Mouse (Mus musculus) forebrain, embryonic 13.5 days (tissue): ENCODE measurements at regions not wholly inside any gene's neighbourhood (a gene's known extent, or its start where the extent isn't known, plus 50 kb on each side); places are given as distances from the start of the nearest gene placed in this dataset.

ENCODE experiments used
- ATAC-seq: fragments of 200-750 bp; cut with Nextera tagmentation; 2 replicates; pipeline ENCODE4 v1.8.0; 2017
- H3K27ac ChIP-seq: fragments of 300-500 bp; sonication (generic); 2 replicates; pipeline ENCODE4 v1.5.1; 2015; ENCODE audit warnings: inconsistent platforms, mild to moderate bottlenecking, moderate library complexity
- H3K27me3 ChIP-seq: fragments of 300-500 bp; sonication (generic); 2 replicates; pipeline ENCODE4 v1.6.1; 2015; ENCODE audit warnings: mild to moderate bottlenecking, inconsistent platforms
- H3K36me3 ChIP-seq: fragments of 300-500 bp; sonication (generic); 2 replicates; pipeline ENCODE4 v1.6.1; 2015; ENCODE audit warnings: mild to moderate bottlenecking, inconsistent platforms; ENCODE audit not compliant: poor library complexity, severe bottlenecking
- H3K4me1 ChIP-seq: fragments of 300-500 bp; sonication (generic); 2 replicates; pipeline ENCODE4 v1.6.1; 2015; ENCODE audit warnings: inconsistent platforms
- H3K4me2 ChIP-seq: fragments of 300-500 bp; sonication (generic); 2 replicates; pipeline ENCODE4 v1.6.1; 2015; ENCODE audit warnings: inconsistent platforms, mild to moderate bottlenecking, moderate library complexity
- H3K4me3 ChIP-seq: fragments of 300-500 bp; sonication (generic); 2 replicates; pipeline ENCODE4 v1.5.1; 2015; ENCODE audit warnings: mild to moderate bottlenecking, inconsistent platforms
- H3K9ac ChIP-seq: fragments of 300-500 bp; sonication (generic); 2 replicates; pipeline ENCODE4 v1.6.1; 2015; ENCODE audit warnings: mild to moderate bottlenecking, inconsistent platforms
- H3K9me3 ChIP-seq: fragments of 300-500 bp; sonication (generic); replicated peaks from 2 replicates; pipeline ENCODE4 v1.6.1; 2016; ENCODE audit warnings: inconsistent platforms
- WGBS: fragments of 180-500 bp; shearing (Covaris S2); methylation state at CpG from one replicate; pipeline ENCODE4 v1.1.7; 2015; 5-methylcytosine and 5-hydroxymethylcytosine counted together

- Histone ChIP-seq H3K27me3 (no peaks in the 10 kb centered on the region), H3K4me3 (no peak overlapping the region), H3K27ac (no peak overlapping the region), H3K4me2 (no peak overlapping the region), H3K9ac (no peak overlapping the region), H3K4me1 (no peaks in the 10 kb centered on the region), H3K36me3 (no peaks in the 10 kb centered on the region), H3K9me3 (no peaks in the 10 kb centered on the region)
- WGBS, result 79% methylated on average over 14 of the region's 14 CpGs
- no peak for ATAC-seq
These were observed 76.3 kb downstream of the Nptx2 start for GRCm38 (mm10) chr5:144621967-144622366.

- 81% methylated on average over 10 of the region's 10 CpGs for WGBS
These were observed 77.7 kb downstream of the Nptx2 start for GRCm38 (mm10) chr5:144623358-144623757.

GRCm38 (mm10) chr5:144632295-144632694, 86.6 kb downstream of the Nptx2 start:
- H3K27ac ChIP-seq, result no peak overlapping the region
- no peak overlapping the region for H3K4me2 ChIP-seq
- H3K4me3 ChIP-seq, result no peak overlapping the region
- no peak overlapping the region for H3K9ac ChIP-seq
- no peak for ATAC-seq
- H3K4me1 ChIP-seq, result peaks cover 7% of the 10 kb centered on the region; the same call in 1 of the 2 replicates
- no peaks in the 10 kb centered on the region for H3K36me3 ChIP-seq
- 89% methylated on average over 6 of the region's 6 CpGs for WGBS
- 0 out of 2 replicates have a peak, but pooled peaks cover 4% of the 10 kb centered on the region for H3K9me3 ChIP-seq
- H3K27me3 ChIP-seq, result no peaks in the 10 kb centered on the region

More at GRCm38 (mm10) chr5:144623358-144623757, 77.7 kb downstream of the Nptx2 start:
- Histone ChIP-seq H3K36me3 (no peaks in the 10 kb centered on the region), H3K9ac (no peak overlapping the region), H3K4me2 (no peak overlapping the region), H3K4me1 (no peaks in the 10 kb centered on the region), H3K9me3 (no peaks in the 10 kb centered on the region), H3K4me3 (no peak overlapping the region), H3K27ac (no peak overlapping the region), H3K27me3 (no peaks in the 10 kb centered on the region)
- ATAC-seq, result no peak

- Histone ChIP-seq H3K9me3 (no peaks in the 10 kb centered on the region; the same call in 1 of the 2 replicates), H3K27me3 (no peaks in the 10 kb centered on the region), H3K4me2 (no peak overlapping the region), H3K4me1 (peaks cover 20% of the 10 kb centered on the region), H3K9ac (no peak overlapping the region), H3K27ac (no peak overlapping the region), H3K4me3 (no peak overlapping the region), H3K36me3 (no peaks in the 10 kb centered on the region)
- ATAC-seq, result no peak
- 60% methylated on average over 3 of the region's 3 CpGs for WGBS
These were observed 92.9 kb downstream of the Nptx2 start for GRCm38 (mm10) chr5:144638631-144639030.

- ATAC-seq, result no peak
- H3K9ac ChIP-seq, result no peak overlapping the region
- H3K4me2 ChIP-seq, result no peak overlapping the region
- no peaks in the 10 kb centered on the region for H3K27me3 ChIP-seq
- 93% methylated on average over 5 of the region's 5 CpGs for WGBS
- no peak overlapping the region for H3K4me3 ChIP-seq
- peaks cover 24% of the 10 kb centered on the region for H3K4me1 ChIP-seq
- H3K9me3 ChIP-seq, result no peaks in the 10 kb centered on the region; the same call in 1 of the 2 replicates
- no peaks in the 10 kb centered on the region for H3K36me3 ChIP-seq
- no peak overlapping the region for H3K27ac ChIP-seq
These were observed 93.9 kb downstream of the Nptx2 start for GRCm38 (mm10) chr5:144639639-144640038.

GRCm38 (mm10) chr5:144642766-144643165, 97.1 kb downstream of the Nptx2 start:
- H3K36me3 ChIP-seq, result no peaks in the 10 kb centered on the region
- H3K4me2 ChIP-seq, result no peak overlapping the region
- no peak for ATAC-seq
- no peak overlapping the region; the same call in 1 of the 2 replicates for H3K27ac ChIP-seq
- H3K9ac ChIP-seq, result no peak overlapping the region
- H3K27me3 ChIP-seq, result no peaks in the 10 kb centered on the region
- 60% methylated on average over 8 of the region's 8 CpGs for WGBS
- H3K4me1 ChIP-seq, result peaks cover 27% of the 10 kb centered on the region
- H3K4me3 ChIP-seq, result no peak overlapping the region
- H3K9me3 ChIP-seq, result no peaks in the 10 kb centered on the region; the same call in 1 of the 2 replicates

- 65% methylated on average over 2 of the region's 2 CpGs for WGBS
- no peak overlapping the region for H3K27ac ChIP-seq
- ATAC-seq, result no peak
These were observed 97.7 kb downstream of the Nptx2 start for GRCm38 (mm10) chr5:144643438-144643837.

GRCm38 (mm10) chr5:144645367-144645766, 99.7 kb downstream of the Nptx2 start:
- H3K9ac ChIP-seq, result no peak overlapping the region
- H3K36me3 ChIP-seq, result no peaks in the 10 kb centered on the region
- no peak overlapping the region for H3K4me3 ChIP-seq
- H3K27ac ChIP-seq, result peak overlapping the region; percentile 48; the same call in 1 of the 2 replicates
- 0% methylated on average over 3 of the region's 3 CpGs for WGBS
- H3K9me3 ChIP-seq, result no peaks in the 10 kb centered on the region
- peaks cover 27% of the 10 kb centered on the region for H3K4me1 ChIP-seq
- peak; percentile 65; the same call in 1 of the 2 replicates for ATAC-seq
- no peaks in the 10 kb centered on the region for H3K27me3 ChIP-seq
- 0 out of 2 replicates have a peak overlapping the region, but pooled peaks have one; percentile 16 for H3K4me2 ChIP-seq

More at GRCm38 (mm10) chr5:144643438-144643837, 97.7 kb downstream of the Nptx2 start:
- H3K4me2 ChIP-seq, result no peak overlapping the region
- H3K27me3 ChIP-seq, result no peaks in the 10 kb centered on the region
- H3K9ac ChIP-seq, result no peak overlapping the region
- no peaks in the 10 kb centered on the region; the same call in 1 of the 2 replicates for H3K9me3 ChIP-seq
- H3K4me3 ChIP-seq, result no peak overlapping the region
- peaks cover 27% of the 10 kb centered on the region for H3K4me1 ChIP-seq
- no peaks in the 10 kb centered on the region for H3K36me3 ChIP-seq

- Histone ChIP-seq H3K4me2 (no peak overlapping the region), H3K27ac (no peak overlapping the region), H3K4me1 (peaks cover 26% of the 10 kb centered on the region), H3K9ac (no peak overlapping the region), H3K27me3 (no peaks in the 10 kb centered on the region), H3K9me3 (no peaks in the 10 kb centered on the region), H3K36me3 (no peaks in the 10 kb centered on the region), H3K4me3 (no peak overlapping the region)
- 81% methylated on average over 12 of the region's 12 CpGs for WGBS
- ATAC-seq, result no peak
These were observed 101.8 kb downstream of the Nptx2 start for GRCm38 (mm10) chr5:144647311-144648104.

GRCm38 (mm10) chr5:144652231-144652630, 106.5 kb downstream of the Nptx2 start:
- Histone ChIP-seq H3K36me3 (no peaks in the 10 kb centered on the region), H3K4me1 (no peaks in the 10 kb centered on the region), H3K27ac (no peak overlapping the region), H3K4me2 (no peak overlapping the region), H3K9me3 (peaks cover 9% of the 10 kb centered on the region; the same call in 1 of the 2 replicates), H3K27me3 (no peaks in the 10 kb centered on the region), H3K9ac (no peak overlapping the region), H3K4me3 (no peak overlapping the region)
- no peak for ATAC-seq
- WGBS, result 81% methylated on average over 5 of the region's 5 CpGs

- 78% methylated on average over 3 of the region's 3 CpGs for WGBS
- Histone ChIP-seq H3K4me3 (no peak overlapping the region), H3K27ac (no peak overlapping the region), H3K9ac (no peak overlapping the region), H3K9me3 (no peaks in the 10 kb centered on the region), H3K4me1 (no peaks in the 10 kb centered on the region), H3K27me3 (peaks cover 9% of the 10 kb centered on the region), H3K4me2 (no peak overlapping the region), H3K36me3 (no peaks in the 10 kb centered on the region)
- no peak for ATAC-seq
These were observed 99.6 kb downstream of the Tmem130 start for GRCm38 (mm10) chr5:144662031-144662430.

- no peak overlapping the region for H3K4me2 ChIP-seq
- H3K4me1 ChIP-seq, result no peaks in the 10 kb centered on the region
- no peaks in the 10 kb centered on the region for H3K9me3 ChIP-seq
- no peak overlapping the region for H3K9ac ChIP-seq
- no peak for ATAC-seq
- H3K4me3 ChIP-seq, result no peak overlapping the region
- H3K27me3 ChIP-seq, result peaks cover 15% of the 10 kb centered on the region
- WGBS, result 86% methylated on average over 9 of the region's 9 CpGs
- H3K36me3 ChIP-seq, result no peaks in the 10 kb centered on the region
- no peak overlapping the region for H3K27ac ChIP-seq
These were observed 97.6 kb downstream of the Tmem130 start for GRCm38 (mm10) chr5:144663981-144664380.
